Mouse (Mus musculus) myocyte (in vitro differentiated cells): ENCODE results near the gene Cyb5r4.

Experiments used
- CEBPB ChIP-seq: IDR thresholded peaks from 2 replicates; pipeline ENCODE4 v1.6.1; 2011; ENCODE audit warnings: mild to moderate bottlenecking, moderate library complexity; ENCODE audit not compliant: poor library complexity, insufficient read depth, severe bottlenecking
- E2F4 ChIP-seq: IDR thresholded peaks from one replicate; pipeline ENCODE4 v1.6.1; 2011; ENCODE audit warnings: mild to moderate bottlenecking, control low read depth, moderate library complexity; ENCODE audit not compliant: insufficient read depth
- MAX ChIP-seq: IDR thresholded peaks from one replicate; pipeline ENCODE4 v1.6.1; 2011; ENCODE audit warnings: low read depth, mild to moderate bottlenecking, control low read depth
- MYOG ChIP-seq, 3 experiments: IDR thresholded peaks; one replicate each; pipeline ENCODE4 v1.6.1; 2011; ENCODE audit warnings: control low read depth in 2 of 3, low read depth in 2 of 3, mild to moderate bottlenecking in 2 of 3; ENCODE audit not compliant: insufficient read length in 2 of 3, control insufficient read depth in 1 of 3, insufficient read depth in 1 of 3
- POLR2A ChIP-seq: IDR thresholded peaks from one replicate; pipeline ENCODE4 v1.6.1; 2011; ENCODE audit warnings: low read depth, mild to moderate bottlenecking, control low read depth, moderate library complexity; ENCODE audit not compliant: insufficient read length
- POLR2AphosphoS2 ChIP-seq: IDR thresholded peaks from one replicate; pipeline ENCODE4 v1.6.1; 2011; ENCODE audit warnings: low read depth, control low read depth; ENCODE audit not compliant: insufficient read length
- SRF ChIP-seq: IDR thresholded peaks from one replicate; pipeline ENCODE4 v1.6.1; 2011; ENCODE audit warnings: low read depth; ENCODE audit not compliant: control insufficient read depth, insufficient read length
- TCF12 ChIP-seq: IDR thresholded peaks from one replicate; pipeline ENCODE4 v1.6.1; 2011; ENCODE audit warnings: mild to moderate bottlenecking, control low read depth; ENCODE audit not compliant: poor library complexity, insufficient read depth, severe bottlenecking
- TCF3 ChIP-seq: IDR thresholded peaks from one replicate; pipeline ENCODE4 v1.6.1; 2011; ENCODE audit warnings: low read depth, control low read depth; ENCODE audit not compliant: insufficient read length
- USF1 ChIP-seq: IDR thresholded peaks from one replicate; pipeline ENCODE4 v1.6.1; 2011; ENCODE audit warnings: low read depth, mild to moderate bottlenecking, control low read depth, moderate library complexity

DNA sequence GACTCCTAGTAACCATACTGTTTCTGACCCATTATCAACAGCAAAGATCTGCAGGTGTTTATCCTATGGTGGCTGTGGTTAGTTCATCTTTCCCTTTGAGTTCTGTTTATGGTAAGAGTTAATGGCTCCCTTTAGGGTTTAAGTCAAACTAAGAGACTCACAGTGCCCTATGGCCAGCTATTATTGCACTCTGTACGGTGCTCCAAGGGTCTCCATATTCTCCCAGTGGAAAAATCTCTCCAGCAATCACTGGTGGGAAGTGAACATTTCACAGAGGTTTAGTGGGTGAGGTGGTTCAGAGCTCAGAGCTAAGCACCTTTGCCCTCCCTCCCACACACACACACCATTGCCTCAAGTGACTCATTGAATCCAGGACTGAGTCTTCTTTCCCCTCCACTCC is 94.2 kb downstream of the Cyb5r4 start:
- no peak for TF ChIP-seq POLR2A
- TF ChIP-seq TCF12: no peak
- no peak for TF ChIP-seq USF1
- no peak for TF ChIP-seq MAX
- no peak for TF ChIP-seq SRF
- TF ChIP-seq CEBPB: no peak
- TF ChIP-seq POLR2AphosphoS2: no peak
- TF ChIP-seq E2F4: no peak
- TF ChIP-seq TCF3: no peak
- TF ChIP-seq MYOG (IDR thresholded peaks at IDR 0.05; ENCODE audit: control insufficient read depth in 1 of 3, insufficient read depth in 1 of 3, insufficient read length in 2 of 3, low read depth in 2 of 3): no peak
